Mouse (Mus musculus) embryo, embryonic 11.5 days (tissue): ENCODE measurements around the gene Fzd9.

Source experiments
- DNase-seq: peaks from one replicate; pipeline ENCODE4 v3.0.0-alpha.2; 2012; ENCODE audit warnings: low read depth, low spot score

Fzd9 gene

GRCm38 (mm10) chr5:135251079-135251454 lies at the start of gene Fzd9:
TSS of gene Fzd9 (minus strand) at chr5:135251230.
- peak; percentile 73 for DNase-seq

GRCm38 (mm10) chr5:135292001-135292400 lies 41.0 kb upstream of the Fzd9 start:
- no peak for DNase-seq

GRCm38 (mm10) chr5:135291193-135291592 lies 40.2 kb upstream of the Fzd9 start:
- DNase-seq, result no peak

- no peak for DNase-seq
Measured at GRCm38 (mm10) chr5:135290703-135291102, 39.7 kb upstream of the Fzd9 start.

DNA sequence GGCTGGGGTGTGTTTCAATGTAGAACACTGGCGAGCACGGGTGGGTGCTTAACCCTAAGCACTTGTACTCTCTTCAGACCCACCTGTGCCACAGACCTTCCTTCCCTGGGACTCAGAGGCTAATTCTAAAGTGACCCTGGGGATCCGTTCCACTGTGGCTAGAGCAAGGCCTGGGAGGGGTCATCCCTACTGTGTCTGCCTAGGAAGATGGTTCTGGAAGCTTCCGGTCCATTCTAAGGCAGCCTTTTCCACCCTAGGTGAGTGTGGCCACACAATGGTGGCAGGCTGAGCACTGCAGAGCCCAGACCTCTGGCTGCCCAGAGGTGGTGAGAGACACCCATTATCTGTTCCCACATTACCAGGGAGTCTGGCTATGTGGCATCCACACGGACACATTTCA lies 35.9 kb upstream of the Fzd9 start:
- DNase-seq, result no peak

DNA sequence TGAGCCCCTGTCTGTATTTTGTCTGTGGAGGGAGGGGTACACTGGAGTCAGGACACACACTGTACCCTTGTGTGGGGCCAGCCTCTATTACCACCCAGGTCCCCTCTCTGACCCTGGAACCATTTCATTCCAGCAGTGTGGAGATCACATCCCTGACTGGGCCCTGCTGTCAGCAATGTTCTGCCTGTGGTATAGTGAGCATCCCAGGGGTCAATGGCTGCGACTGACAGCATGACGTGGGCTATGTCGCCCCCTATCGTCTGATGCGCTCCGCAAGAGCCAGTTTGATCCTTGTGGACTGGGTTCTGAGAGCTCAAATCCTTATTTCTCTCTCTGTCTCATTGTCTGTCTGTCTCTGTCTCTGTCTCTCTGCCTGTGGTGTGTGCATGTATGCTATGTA lies 35.2 kb upstream of the Fzd9 start:
- peak; percentile 64 for DNase-seq

- DNase-seq, result no peak
Measured at GRCm38 (mm10) chr5:135285211-135285610, 34.2 kb upstream of the Fzd9 start.

DNA sequence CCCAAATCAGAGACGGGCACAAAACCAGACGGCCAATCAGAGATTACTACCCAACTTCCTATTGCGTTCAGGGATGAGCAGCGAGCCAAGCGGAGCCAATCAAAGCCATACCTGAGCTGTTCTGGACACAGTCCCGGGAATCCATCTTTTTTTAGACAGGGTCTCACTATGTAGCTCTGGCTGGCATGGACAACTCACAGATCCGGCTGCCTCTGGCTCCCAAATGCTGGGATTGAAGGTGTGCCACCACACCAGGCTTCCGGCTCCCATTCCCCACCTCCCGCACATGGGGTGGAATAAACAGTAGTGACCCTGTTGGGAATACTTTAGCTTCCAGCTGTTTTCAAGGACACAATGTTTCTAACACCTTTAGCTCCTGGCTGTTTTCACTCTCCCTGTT lies 29.2 kb upstream of the Fzd9 start:
- no peak for DNase-seq

DNA sequence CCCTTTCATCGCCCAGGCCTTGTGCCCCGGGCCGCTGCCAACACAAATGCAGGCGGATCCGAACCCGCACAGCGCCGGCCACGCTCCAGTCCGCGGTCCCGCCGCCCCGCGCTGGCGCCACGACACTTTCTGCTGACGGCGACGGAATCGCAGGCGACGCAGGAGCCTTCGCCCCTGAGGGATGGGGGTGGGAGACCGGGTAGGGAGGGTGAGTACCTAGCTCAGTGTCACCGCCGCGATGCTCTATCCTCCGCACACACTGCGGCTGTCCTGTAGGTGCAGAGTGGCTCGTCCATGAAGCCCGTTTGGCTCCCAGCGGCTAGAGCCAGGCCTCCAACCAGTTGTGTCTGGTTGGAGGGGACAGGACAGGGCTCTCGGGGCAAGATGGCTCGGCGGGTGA lies 25.6 kb upstream of the Fzd9 start:
- DNase-seq, result no peak

DNA sequence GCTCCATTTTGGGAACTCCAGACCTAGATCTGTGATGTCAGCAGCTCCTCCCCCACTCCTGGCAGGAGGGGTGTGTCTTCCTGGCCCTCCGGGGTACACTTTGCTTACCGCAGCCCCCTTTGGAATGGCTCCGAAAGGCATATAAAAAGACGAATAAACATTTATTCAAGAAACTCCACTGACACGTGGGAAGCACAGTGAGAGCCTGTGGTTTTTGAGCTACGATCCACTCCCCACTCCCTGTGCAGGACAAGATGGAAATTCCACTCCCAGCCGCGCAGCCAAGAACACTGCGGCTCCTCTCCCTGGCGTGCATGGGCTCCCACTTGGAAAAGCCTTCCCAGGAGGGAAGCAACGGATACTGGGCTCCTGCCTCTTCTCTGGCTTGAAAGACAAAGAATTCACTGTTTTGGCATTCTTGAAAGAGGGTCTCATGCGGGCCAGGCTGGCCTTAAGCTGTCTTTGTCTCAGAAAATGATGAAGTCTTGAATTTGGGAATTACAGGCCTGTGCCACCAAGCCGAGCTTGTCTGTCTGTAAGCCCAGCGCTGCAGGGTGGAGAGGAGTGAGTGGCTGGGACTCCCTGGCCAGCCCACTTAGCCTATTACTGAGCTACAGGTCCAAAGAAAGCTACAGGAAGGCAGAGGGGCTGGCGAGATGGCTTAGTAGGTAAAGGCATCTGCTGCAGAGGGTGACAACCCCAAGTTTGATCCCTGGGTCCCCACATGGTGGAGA lies 23.8 kb upstream of the Fzd9 start:
- no peak for DNase-seq

DNA sequence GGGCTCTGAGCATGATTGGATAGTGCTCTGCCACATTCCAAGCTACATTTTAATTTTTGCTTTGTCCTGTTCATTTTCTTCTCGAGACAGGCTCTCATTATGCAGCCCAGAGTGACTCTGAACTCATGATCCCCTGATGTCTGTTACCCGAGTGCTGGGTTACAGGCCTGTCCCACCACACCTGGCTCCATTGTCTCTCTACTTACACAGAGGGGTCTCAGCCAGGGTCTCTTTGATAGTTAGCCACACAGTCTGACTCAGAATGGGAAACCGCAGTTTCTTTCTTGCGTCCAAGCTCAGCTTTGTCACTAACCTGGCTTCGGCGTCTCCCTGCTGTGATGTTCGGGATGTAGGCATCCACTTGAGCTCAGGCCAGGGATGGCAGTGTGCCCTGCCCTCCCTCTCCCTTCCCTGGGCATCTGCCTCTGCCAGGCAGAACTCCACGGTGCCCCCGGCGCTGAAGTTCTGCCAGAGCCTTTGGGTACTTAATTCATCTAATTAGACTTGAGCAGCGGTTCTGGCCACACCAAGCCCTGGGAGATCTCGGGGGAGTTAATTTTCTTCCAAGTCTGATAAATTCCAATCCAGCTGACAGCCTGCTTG lies 20.6 kb upstream of the Fzd9 start:
- DNase-seq, result no peak

- DNase-seq, result no peak
Measured at GRCm38 (mm10) chr5:135270361-135270760, 19.3 kb upstream of the Fzd9 start.

- no peak for DNase-seq
Measured at GRCm38 (mm10) chr5:135269451-135269850, 18.4 kb upstream of the Fzd9 start.

DNA sequence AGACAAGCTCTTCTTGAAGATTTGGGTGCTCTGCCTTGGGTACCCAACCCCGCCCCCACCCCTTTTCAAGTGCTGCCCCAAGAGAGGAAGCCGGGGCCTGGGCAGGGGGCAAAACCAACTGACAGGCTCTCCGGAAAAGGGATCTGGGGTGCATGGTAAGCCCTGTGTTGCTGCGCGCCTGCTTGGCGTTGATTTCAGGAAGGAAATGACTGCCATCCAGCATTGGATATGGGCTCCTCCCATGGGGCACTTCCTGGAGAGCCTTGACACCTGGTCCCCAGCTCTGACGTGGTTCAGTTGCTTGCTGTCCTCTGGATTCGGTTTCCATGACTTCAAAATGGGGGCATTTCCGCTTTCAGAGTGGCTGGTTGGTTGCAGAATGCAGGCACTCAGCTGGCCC lies 13.5 kb upstream of the Fzd9 start:
- no peak for DNase-seq

GRCm38 (mm10) chr5:135263866-135264503 lies 13.0 kb upstream of the Fzd9 start:
- no peak for DNase-seq

- DNase-seq, result no peak
Measured at GRCm38 (mm10) chr5:135258280-135259150, 7.5 kb upstream of the Fzd9 start.

DNA sequence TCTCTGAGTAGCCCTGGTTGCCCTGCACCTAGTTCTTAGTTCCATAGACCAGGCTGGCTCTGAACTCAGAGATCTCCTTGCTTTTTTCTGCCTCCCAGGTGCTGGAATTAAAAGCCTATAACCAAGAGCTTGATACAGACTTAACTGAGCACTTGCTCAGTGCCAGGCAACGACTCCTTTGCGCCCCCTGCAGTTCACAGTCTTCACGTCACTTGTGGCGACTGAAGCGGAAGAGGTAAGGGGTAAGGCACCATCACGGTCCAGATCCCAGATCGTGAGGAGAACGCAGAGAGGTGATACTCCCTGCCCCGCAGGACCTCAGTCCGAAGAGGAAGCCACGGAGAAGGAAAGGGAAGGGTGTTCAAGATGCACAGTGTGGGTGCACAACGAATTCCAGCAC lies 6.5 kb upstream of the Fzd9 start:
- no peak for DNase-seq

- DNase-seq, result no peak
Measured at GRCm38 (mm10) chr5:135256166-135256565, 5.1 kb upstream of the Fzd9 start.

DNA sequence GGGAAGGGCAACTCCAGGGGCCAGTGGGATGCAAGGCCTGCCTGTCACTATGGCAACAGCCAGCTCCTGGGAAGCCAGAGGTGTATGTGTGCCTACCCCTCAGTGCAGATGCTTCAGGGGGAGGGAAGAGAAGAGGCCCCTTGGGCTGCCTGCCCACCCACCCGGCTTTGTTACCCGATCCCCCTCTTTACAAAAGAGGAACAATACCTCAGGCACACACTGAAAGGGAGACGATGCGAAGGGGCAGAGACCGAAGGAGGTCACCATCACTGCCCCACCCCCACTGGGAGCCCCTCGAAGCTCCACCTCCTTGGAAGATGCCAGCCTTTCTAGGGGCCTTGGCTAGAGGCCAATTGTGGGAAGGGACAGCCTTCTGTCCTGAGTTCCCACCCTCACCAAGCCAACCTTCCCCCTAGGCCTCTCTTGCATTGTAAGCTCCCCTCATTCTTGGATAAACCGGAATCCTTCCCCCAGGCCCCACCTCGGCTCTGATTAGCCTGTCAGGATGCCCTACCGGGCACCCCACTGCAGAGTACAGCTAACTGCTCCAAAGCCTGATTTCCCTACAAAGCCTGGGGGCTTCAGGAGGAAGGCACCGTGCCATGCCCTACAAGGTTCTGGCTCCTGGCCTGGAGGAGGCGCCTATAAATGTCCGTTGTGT lies 2.8 kb upstream of the Fzd9 start:
- DNase-seq, result no peak

GRCm38 (mm10) chr5:135250186-135251078 lies 598 bp downstream of the Fzd9 start:
- DNase-seq, result no peak
